Mouse (Mus musculus) stomach, postnatal 0 days (tissue): ENCODE data around the gene Sowahb. TPM values are rescaled to one million over a fixed set of nuclear protein-coding genes. Genes with fewer than 3 reads are reported as not detected.

Experiments
- ATAC-seq: fragments of 200-750 bp; cut with Nextera tagmentation; 2 replicates; pipeline ENCODE4 v1.8.0; 2017; ENCODE audit not compliant: low FRiP score, low TSS enrichment
- DNase-seq: peaks from one replicate; pipeline ENCODE4 v3.0.0-alpha.2; 2016; ENCODE audit warnings: low spot score
- H3K27ac ChIP-seq: fragments of 300-500 bp; sonication (generic); replicated peaks from 2 replicates; pipeline ENCODE4 v1.5.1; 2014; ENCODE audit warnings: mild to moderate bottlenecking, control low read depth
- H3K27me3 ChIP-seq: fragments of 300-500 bp; sonication (generic); 2 replicates; pipeline ENCODE4 v1.6.1; 2014; ENCODE audit warnings: low read length; ENCODE audit not compliant: control insufficient read depth, insufficient read depth
- H3K36me3 ChIP-seq: fragments of 300-500 bp; sonication (generic); 2 replicates; pipeline ENCODE4 v1.6.1; 2014; ENCODE audit warnings: low read length, mixed read lengths; ENCODE audit not compliant: control insufficient read depth, insufficient read depth
- H3K4me1 ChIP-seq: fragments of 300-500 bp; sonication (generic); replicated peaks from 2 replicates; pipeline ENCODE4 v1.6.1; 2014; ENCODE audit warnings: antibody characterized with exemption; ENCODE audit not compliant: control insufficient read depth, insufficient read depth
- H3K4me2 ChIP-seq: fragments of 300-500 bp; sonication (generic); replicated peaks from 2 replicates; pipeline ENCODE4 v1.6.1; 2014; ENCODE audit warnings: low read depth, mild to moderate bottlenecking, control low read depth, moderate library complexity
- H3K4me3 ChIP-seq: fragments of 300-500 bp; sonication (generic); 2 replicates; pipeline ENCODE4 v1.5.1; 2014; ENCODE audit warnings: low read depth, low read length, control low read depth
- H3K9ac ChIP-seq: fragments of 300-500 bp; sonication (generic); 2 replicates; pipeline ENCODE4 v1.6.1; 2014; ENCODE audit warnings: mild to moderate bottlenecking, low read length, control low read depth, mixed read lengths
- H3K9me3 ChIP-seq: fragments of 300-500 bp; sonication (generic); 2 replicates; pipeline ENCODE4 v1.6.1; 2016; ENCODE audit warnings: low read length; ENCODE audit not compliant: control insufficient read depth
- CTCF ChIP-seq: IDR thresholded peaks from 2 replicates; pipeline ENCODE4 v1.5.1; 2016; ENCODE audit warnings: antibody characterized with exemption, low read depth, mild to moderate bottlenecking, moderate library complexity
- EP300 ChIP-seq: optimal IDR thresholded peaks from 2 replicates; pipeline ENCODE3; 2016; ENCODE audit warnings: antibody characterized with exemption
- WGBS: fragments of 180-500 bp; shearing (Covaris S2); extraction: QIAGEN DNeasy Blood & Tissue Kit; methylation state at CpG from one replicate; pipeline ENCODE4 v1.1.7; 2014; 5-methylcytosine and 5-hydroxymethylcytosine counted together
- polyA plus RNA-seq: library from polyadenylated mRNA; unstranded; fragments of >200 nt; fragmentation: Nextera tagmentation; extraction: Ambion mirVana; gene quantifications from 2 replicates; pipeline ENCODE4 v1.2.1, GENCODE M21; 2015

Gene Sowahb
- polyA plus RNA-seq, 1 experiment from 2014 or later, result 1.7 TPM

GRCm38 (mm10) chr5:92994309-92994708, 50.5 kb downstream of the Sowahb start:
- ATAC-seq, result no peak
- 88% methylated on average over 6 of the region's 6 CpGs for whole genome bisulfite sequencing
- no peak overlapping the region for H3K27ac ChIP-seq

GRCm38 (mm10) chr5:92992106-92992505, 52.7 kb downstream of the Sowahb start:
- Histone ChIP-seq H3K27me3 (no peaks in the 10 kb centered on the region), H3K9ac (no peak overlapping the region), H3K36me3 (no peaks in the 10 kb centered on the region), H3K27ac (no peak overlapping the region; the same call in 1 of the 2 replicates), H3K4me2 (no peak overlapping the region), H3K4me1 (no peaks in the 10 kb centered on the region), H3K9me3 (no peaks in the 10 kb centered on the region), H3K4me3 (no peak overlapping the region)
- TF ChIP-seq CTCF (no peak), EP300 (no peak)
- ATAC-seq (no peak), DNase-seq (no peak)
- 52% methylated on average over 3 of the region's 3 CpGs for whole genome bisulfite sequencing

More at GRCm38 (mm10) chr5:92994309-92994708, 50.5 kb downstream of the Sowahb start:
- Histone ChIP-seq H3K9me3 (no peaks in the 10 kb centered on the region), H3K9ac (no peak overlapping the region), H3K27me3 (no peaks in the 10 kb centered on the region), H3K36me3 (no peaks in the 10 kb centered on the region), H3K4me3 (no peak overlapping the region), H3K4me2 (no peak overlapping the region), H3K4me1 (no peaks in the 10 kb centered on the region)
- TF ChIP-seq EP300 (no peak), CTCF (no peak)
- DNase-seq, result no peak

Other genes starting within 250 kb of the Sowahb start
- gene Sept11, start 48.4 kb upstream of the Sowahb start, polyA plus RNA-seq, result 37.9 and 42.5 TPM in 2 replicates
- gene Ccni, start 161.5 kb upstream of the Sowahb start, polyA plus RNA-seq, result 48.4 and 50.8 TPM in 2 replicates
- 1.1 and 1.3 TPM in 2 replicates for gene 2010109A12Rik, start 161.5 kb upstream of the Sowahb start, polyA plus RNA-seq
- 16.0 and 18.4 TPM in 2 replicates for gene Ccng2, start 222.2 kb upstream of the Sowahb start, polyA plus RNA-seq